Mouse (Mus musculus): ENCODE results near the gene Ptma.

- no peak for TF ChIP-seq POLR2A (IDR thresholded peaks at IDR 0.05; ENCODE audit: insufficient read depth, low read depth, low read length)
- no peak for TF ChIP-seq CTCF (IDR thresholded peaks at IDR 0.05; ENCODE audit: insufficient read depth, low read depth, low read length)
These were observed 30.2 kb upstream of the Ptma start for GRCm38 (mm10) chr1:86496340-86496739.

All from olfactory bulb, adult 2 months (tissue).